Mouse (Mus musculus) urinary bladder, adult 18-20 months (tissue): Measurements from ENCODE around the gene Bend3.

Source experiments
- DNase-seq, 2 experiments: peaks; one replicate each; pipeline ENCODE4 v3.0.0; 2022; ENCODE audit warnings: low spot score in 2 of 2, mixed read lengths in 2 of 2

Bend3 gene

GRCm38 (mm10) chr10:43527283-43528269 lies 48.9 kb downstream of the Bend3 start:
- DNase-seq: no peak

GRCm38 (mm10) chr10:43534382-43534781 lies 55.8 kb downstream of the Bend3 start:
- no peak for DNase-seq

- no peak for DNase-seq
These were observed 59.0 kb downstream of the Bend3 start for GRCm38 (mm10) chr10:43537652-43538051.

GRCm38 (mm10) chr10:43538831-43539230 lies 60.2 kb downstream of the Bend3 start:
- DNase-seq: no peak

- no peak for DNase-seq
These were observed 61.2 kb downstream of the Bend3 start for GRCm38 (mm10) chr10:43539746-43540310.

GRCm38 (mm10) chr10:43540442-43541152 lies 62.0 kb downstream of the Bend3 start, which contains the start of gene 1700021F05Rik:
TSS of gene 1700021F05Rik (minus strand) at chr10:43540994.
- DNase-seq: peak; percentile 89 to 91

GRCm38 (mm10) chr10:43541153-43541544 lies 62.5 kb downstream of the Bend3 start:
- no peak for DNase-seq

GRCm38 (mm10) chr10:43549411-43549810 lies 70.8 kb downstream of the Bend3 start:
- DNase-seq: no peak

- no peak for DNase-seq
These were observed 72.3 kb downstream of the Bend3 start for GRCm38 (mm10) chr10:43550923-43551322.

GRCm38 (mm10) chr10:43551388-43551787 lies 72.8 kb downstream of the Bend3 start:
- DNase-seq: no peak

- no peak for DNase-seq
These were observed 79.1 kb downstream of the Bend3 start for GRCm38 (mm10) chr10:43557630-43558165.

- DNase-seq: no peak
These were observed 80.7 kb downstream of the Bend3 start for GRCm38 (mm10) chr10:43559313-43559712.

- no peak for DNase-seq
These were observed 82.1 kb downstream of the Bend3 start for GRCm38 (mm10) chr10:43560765-43561164.

GRCm38 (mm10) chr10:43561311-43561710 lies 82.7 kb downstream of the Bend3 start:
- DNase-seq: no peak
